In genomic region chr10:93369737-93370136, GRCm38 (mm10) we compare ENCODE assay signal across 22 mouse cellular contexts. TPM values are rescaled to one million over a fixed set of nuclear protein-coding genes. Genes with fewer than 3 reads are reported as not detected.
DNase-seq lines count a peak whose midpoint lies in the region; ATAC-seq and TF ChIP-seq lines count a peak whose summit lies in the region.
"Had no signal": no experiment of that assay in that cellular context is flagged by ENCODE, and none has a peak within 500 bp of the region (broad histone marks: within the 10 kb centered on the region; RNA-seq: fewer than 3 reads in every experiment).

No protein-coding gene starts in this region.

- no peaks in the 10 kb centered on the region for H3K36me3 ChIP-seq in heart, adult 2 months (ENCODE audit: control insufficient read depth, insufficient read depth, low read length)
- H3K36me3 ChIP-seq in midbrain, embryonic 11.5 days (ENCODE audit: control insufficient read depth, insufficient read depth, low read length), result no peaks in the 10 kb centered on the region
- H3K36me3 ChIP-seq in midbrain, embryonic 13.5 days, result no peaks in the 10 kb centered on the region
- H3K36me3 ChIP-seq: embryonic facial prominence, embryonic 13.5 days; embryonic facial prominence, embryonic 15.5 days; forebrain, embryonic 10.5 days; forebrain, embryonic 12.5 days had no signal

- no peak for TF ChIP-seq POLR2A in heart, adult 2 months (IDR thresholded peaks at IDR 0.05; ENCODE audit: insufficient read depth, low read depth, low read length)

- no peak overlapping the region for H3K9ac ChIP-seq in heart, adult 2 months (ENCODE audit: low read depth, low read length)
- H3K9ac ChIP-seq in midbrain, embryonic 11.5 days (ENCODE audit: low read length), result no peak overlapping the region
- H3K9ac ChIP-seq in midbrain, embryonic 13.5 days (replicated peaks), result no peak overlapping the region
- H3K9ac ChIP-seq: embryonic facial prominence, embryonic 13.5 days; embryonic facial prominence, embryonic 15.5 days; forebrain, embryonic 12.5 days had no signal

- peak overlapping the region; percentile 2; the same call in 1 of the 2 replicates for H3K27ac ChIP-seq in heart, adult 2 months
- no peak overlapping the region for H3K27ac ChIP-seq in midbrain, embryonic 11.5 days (ENCODE audit: low read depth, low read length)
- H3K27ac ChIP-seq in midbrain, embryonic 13.5 days, result no peak overlapping the region
- H3K27ac ChIP-seq: embryonic facial prominence, embryonic 13.5 days; embryonic facial prominence, embryonic 15.5 days; forebrain, embryonic 10.5 days; forebrain, embryonic 12.5 days had no signal

- DNase-seq in heart, adult 2 months, result no peak
- no peak for DNase-seq in heart, adult 8-10 months (ENCODE audit: low spot score)
- DNase-seq in midbrain, embryonic 11.5 days (ENCODE audit: low spot score, missing footprints), result peak; percentile 62
- no peak for DNase-seq in right cerebral cortex, postnatal 36 days (ENCODE audit: low spot score in 2 of 2)
- DNase-seq: adrenal gland, adult 2 months; adrenal gland, postnatal 10 days; adrenal gland, postnatal 25 days; cerebellum, adult 11 months; cerebellum, adult 18-20 months; cerebellum, adult 8-10 months; cerebellum, adult 9-11 months; cerebellum, postnatal 14 days; cerebellum, postnatal 36 days; embryo, embryonic 11 days had no signal

- H3K9me3 ChIP-seq in midbrain, embryonic 11.5 days (ENCODE audit: control insufficient read depth, low read length), result no peaks in the 10 kb centered on the region
- no peaks in the 10 kb centered on the region for H3K9me3 ChIP-seq in midbrain, embryonic 13.5 days
- H3K9me3 ChIP-seq: embryonic facial prominence, embryonic 13.5 days; embryonic facial prominence, embryonic 15.5 days; forebrain, embryonic 10.5 days; forebrain, embryonic 12.5 days had no signal

- no peak for ATAC-seq in midbrain, embryonic 11.5 days (ENCODE audit: low FRiP score)
- ATAC-seq in midbrain, embryonic 13.5 days, result no peak
- ATAC-seq: forebrain, embryonic 14.5 days; forebrain, embryonic 16.5 days had no signal

- intact Hi-C loops in heart, adult 2 months (cut with DNase I), result no loop called here

- no peaks in the 10 kb centered on the region for H3K79me2 ChIP-seq in heart, adult 2 months (replicated peaks; ENCODE audit: control insufficient read depth, insufficient read depth, low read length)

- no peak for TF ChIP-seq CTCF in heart, adult 2 months (IDR thresholded peaks at IDR 0.05)

- no peak overlapping the region for H3K4me3 ChIP-seq in heart, adult 2 months
- no peak overlapping the region for H3K4me3 ChIP-seq in midbrain, embryonic 11.5 days (ENCODE audit: low read depth, low read length)
- no peak overlapping the region for H3K4me3 ChIP-seq in midbrain, embryonic 13.5 days (replicated peaks)
- H3K4me3 ChIP-seq: embryonic facial prominence, embryonic 13.5 days; embryonic facial prominence, embryonic 15.5 days; erythroblast, embryonic 14.5 days; forebrain, embryonic 10.5 days; forebrain, embryonic 12.5 days had no signal

- no peaks in the 10 kb centered on the region for H3K27me3 ChIP-seq in heart, adult 2 months (ENCODE audit: control insufficient read depth, insufficient read depth, low read length)
- no peaks in the 10 kb centered on the region for H3K27me3 ChIP-seq in midbrain, embryonic 11.5 days (ENCODE audit: control insufficient read depth, insufficient read depth, low read length)
- no peaks in the 10 kb centered on the region for H3K27me3 ChIP-seq in midbrain, embryonic 13.5 days
- H3K27me3 ChIP-seq: embryonic facial prominence, embryonic 13.5 days; embryonic facial prominence, embryonic 15.5 days; forebrain, embryonic 12.5 days had no signal

- 69% methylated on average over 3 of the region's 3 CpGs for WGBS in heart, adult 2 months
- 76% methylated on average over 3 of the region's 3 CpGs for WGBS in midbrain, embryonic 11.5 days
- WGBS in midbrain, embryonic 13.5 days, result 74% methylated on average over 3 of the region's 3 CpGs

- no peak overlapping the region for H3K4me2 ChIP-seq in midbrain, embryonic 11.5 days
- no peak overlapping the region for H3K4me2 ChIP-seq in midbrain, embryonic 13.5 days (replicated peaks)
- H3K4me2 ChIP-seq: embryonic facial prominence, embryonic 13.5 days; embryonic facial prominence, embryonic 15.5 days; forebrain, embryonic 12.5 days had no signal

- H3K4me1 ChIP-seq in heart, adult 2 months (ENCODE audit: control insufficient read depth, insufficient read depth, low read length), result peaks cover 11% of the 10 kb centered on the region
- no peaks in the 10 kb centered on the region for H3K4me1 ChIP-seq in midbrain, embryonic 11.5 days (ENCODE audit: control insufficient read depth, insufficient read depth, low read length)
- H3K4me1 ChIP-seq in midbrain, embryonic 13.5 days (replicated peaks), result peaks cover 9% of the 10 kb centered on the region
- H3K4me1 ChIP-seq: embryonic facial prominence, embryonic 15.5 days had no signal

- no peak for TF ChIP-seq EP300 in heart, adult 2 months (IDR thresholded peaks at IDR 0.05; ENCODE audit: insufficient read depth, low read depth, low read length)

RNA-seq across cellular contexts. Expression of gene Elk3, which starts 58.8 kb away (rescaled TPM):
- total RNA-seq in heart, adult 2 months (2021), result 10 to 100 TPM; 33.8 to 39.4 TPM
- polyA plus RNA-seq in heart, adult 2 months (2012; rRNA removed), result 31.9 and 32.1 TPM in 2 replicates
- total RNA-seq in heart, adult 8-10 months (2022), result 10 to 100 TPM; 32.0 to 37.6 (median 35.2) TPM
- polyA plus RNA-seq in midbrain, embryonic 11.5 days (2014; fragmentation: Nextera tagmentation; extraction: Ambion mirVana), result 12.2 and 13.6 TPM in 2 replicates
- polyA plus RNA-seq in midbrain, embryonic 13.5 days (2015; fragmentation: Nextera tagmentation; extraction: Ambion mirVana), result 7.7 and 8.5 TPM in 2 replicates
